Mouse (Mus musculus) liver, embryonic 13.5 days (tissue): ENCODE measurements around the gene Naa30. TPM values are rescaled to one million over a fixed set of nuclear protein-coding genes. Genes with fewer than 3 reads are reported as not detected.

ENCODE experiments used
- ATAC-seq: fragments of 200-750 bp; cut with Nextera tagmentation; 2 replicates; pipeline ENCODE4 v1.8.0; 2017; ENCODE audit warnings: low read depth, mild to moderate bottlenecking, moderate number of reproducible peaks, moderate library complexity
- DNase-seq: peaks from one replicate; pipeline ENCODE4 v3.0.0; 2022
- H3K27ac ChIP-seq: fragments of 300-500 bp; sonication (generic); 2 replicates; pipeline ENCODE4 v1.5.1; 2015; ENCODE audit warnings: moderate library complexity, mild to moderate bottlenecking, inconsistent platforms
- H3K27me3 ChIP-seq: fragments of 300-500 bp; sonication (generic); 2 replicates; pipeline ENCODE4 v1.6.1; 2015; ENCODE audit warnings: mild to moderate bottlenecking, inconsistent platforms
- H3K36me3 ChIP-seq: fragments of 300-500 bp; sonication (generic); 2 replicates; pipeline ENCODE4 v1.6.1; 2015; ENCODE audit warnings: mild to moderate bottlenecking, inconsistent platforms
- H3K4me1 ChIP-seq: fragments of 300-500 bp; sonication (generic); replicated peaks from 2 replicates; pipeline ENCODE4 v1.6.1; 2015; ENCODE audit warnings: inconsistent platforms
- H3K4me2 ChIP-seq: fragments of 300-500 bp; sonication (generic); 2 replicates; pipeline ENCODE4 v1.6.1; 2015; ENCODE audit warnings: inconsistent platforms, mild to moderate bottlenecking, moderate library complexity
- H3K4me3 ChIP-seq: fragments of 300-500 bp; sonication (generic); replicated peaks from 2 replicates; pipeline ENCODE4 v1.5.1; 2015; ENCODE audit warnings: mild to moderate bottlenecking, inconsistent platforms
- H3K9ac ChIP-seq: fragments of 300-500 bp; sonication (generic); 2 replicates; pipeline ENCODE4 v1.6.1; 2015; ENCODE audit warnings: mild to moderate bottlenecking, inconsistent platforms
- H3K9me3 ChIP-seq: fragments of 300-500 bp; sonication (generic); replicated peaks from 2 replicates; pipeline ENCODE4 v1.6.1; 2016; ENCODE audit warnings: inconsistent platforms
- WGBS: fragments of 180-500 bp; shearing (Covaris S2); methylation state at CpG from one replicate; pipeline ENCODE4 v1.1.7; 2015; ENCODE audit not compliant: insufficient replicate concordance; 5-methylcytosine and 5-hydroxymethylcytosine counted together
- polyA plus RNA-seq: library from polyadenylated mRNA; unstranded; fragments of >200 nt; fragmentation: Nextera tagmentation; extraction: Ambion mirVana; gene quantifications from 2 replicates; pipeline ENCODE4 v1.2.1, GENCODE M21; 2015

Naa30 gene
- 4.0 and 6.1 TPM in 2 replicates for polyA plus RNA-seq

DNA sequence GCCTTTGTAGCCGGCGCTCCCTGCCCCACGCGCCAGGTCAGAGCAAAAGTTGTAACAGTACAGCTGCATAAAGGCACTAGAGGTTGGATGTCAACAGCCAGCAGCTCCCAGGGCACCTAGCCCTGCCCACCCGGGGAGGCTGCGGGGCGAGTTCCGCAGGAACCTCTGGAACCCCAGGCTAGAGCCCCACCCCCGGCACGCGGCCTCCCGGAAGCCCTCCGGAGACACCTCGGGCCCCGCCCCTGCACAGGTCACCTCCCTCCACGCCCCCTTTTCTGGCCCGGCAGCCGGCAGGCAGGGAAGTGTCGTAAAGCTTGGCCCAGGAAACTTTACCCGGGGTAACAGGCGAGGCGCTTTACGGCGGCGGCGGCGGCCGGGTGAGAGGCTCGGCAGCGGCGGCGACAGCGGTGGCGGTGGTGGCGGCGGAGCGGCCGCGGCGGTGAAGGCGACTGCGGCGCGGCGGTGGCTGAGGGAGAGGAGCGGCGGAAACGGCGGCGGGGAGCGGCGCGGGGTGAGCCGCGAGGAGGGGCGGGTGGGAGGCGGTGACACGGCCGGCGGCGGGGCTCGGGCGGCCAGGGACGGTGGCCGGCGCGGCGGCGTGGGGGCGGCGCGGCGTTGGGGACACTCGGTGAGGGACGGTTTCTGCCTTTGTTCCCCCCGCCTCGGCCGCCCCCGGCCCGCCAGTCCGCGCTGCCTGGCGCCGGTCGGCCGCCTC is at the start of gene Naa30:
Naa30 (plus strand) TSS at position 360 of the 715 bp plus-strand sequence.
- no peaks in the 10 kb centered on the region for H3K27me3 ChIP-seq
- peak; percentile 97 for ATAC-seq
- 1% methylated on average over 70 of the region's 86 CpGs for WGBS

DNA sequence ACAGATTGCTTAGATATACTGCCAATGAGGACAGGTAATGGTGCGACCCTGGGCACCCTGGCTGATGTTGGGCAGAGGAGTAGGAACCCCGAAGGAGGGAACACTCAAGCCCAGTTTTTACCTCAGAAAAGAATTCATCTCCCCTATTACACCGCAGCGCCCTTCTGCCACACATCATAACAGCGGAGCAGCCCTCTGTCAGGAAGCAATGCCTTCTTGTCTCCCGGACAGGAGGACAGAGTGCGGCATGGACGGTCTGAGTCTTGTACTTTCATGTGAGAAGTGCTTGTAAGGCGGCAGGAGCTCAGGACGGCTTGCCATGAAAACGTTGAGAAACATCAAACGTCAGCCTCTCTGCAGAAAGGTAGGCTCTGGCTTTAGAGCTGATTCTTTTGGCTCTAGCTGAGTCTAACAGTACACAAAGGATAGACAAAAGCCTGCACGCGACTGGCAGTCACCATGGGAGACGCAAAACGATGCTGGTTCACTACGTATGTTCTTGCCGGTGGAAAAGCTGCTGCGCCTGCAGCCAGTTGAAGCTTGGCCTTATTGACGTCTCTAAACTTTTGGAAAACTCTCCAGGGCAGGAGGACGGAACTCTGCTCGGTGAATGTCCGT is 44.8 kb upstream of the Naa30 start:
- Histone ChIP-seq H3K27ac (no peak overlapping the region), H3K4me3 (no peak overlapping the region), H3K36me3 (no peaks in the 10 kb centered on the region), H3K9ac (no peak overlapping the region), H3K27me3 (no peaks in the 10 kb centered on the region), H3K9me3 (no peaks in the 10 kb centered on the region), H3K4me2 (no peak overlapping the region), H3K4me1 (no peaks in the 10 kb centered on the region)
- WGBS, result 76% methylated on average over 23 of the region's 23 CpGs
- no peak for ATAC-seq
- no peak for DNase-seq

More for the DNA sequence above, at the start of gene Naa30:
- DNase-seq, result peak; percentile 98
- Histone ChIP-seq H3K9me3 (no peaks in the 10 kb centered on the region), H3K4me2 (peak within 1 kb of the TSS; percentile 96), H3K27ac (peak within 1 kb of the TSS; percentile 83), H3K4me1 (peaks cover 29% of the 10 kb centered on the region), H3K4me3 (peak within 1 kb of the TSS; percentile 96), H3K9ac (peak within 1 kb of the TSS; percentile 94), H3K36me3 (peaks cover 4% of the 10 kb centered on the region; the same call in 1 of the 2 replicates)

DNA sequence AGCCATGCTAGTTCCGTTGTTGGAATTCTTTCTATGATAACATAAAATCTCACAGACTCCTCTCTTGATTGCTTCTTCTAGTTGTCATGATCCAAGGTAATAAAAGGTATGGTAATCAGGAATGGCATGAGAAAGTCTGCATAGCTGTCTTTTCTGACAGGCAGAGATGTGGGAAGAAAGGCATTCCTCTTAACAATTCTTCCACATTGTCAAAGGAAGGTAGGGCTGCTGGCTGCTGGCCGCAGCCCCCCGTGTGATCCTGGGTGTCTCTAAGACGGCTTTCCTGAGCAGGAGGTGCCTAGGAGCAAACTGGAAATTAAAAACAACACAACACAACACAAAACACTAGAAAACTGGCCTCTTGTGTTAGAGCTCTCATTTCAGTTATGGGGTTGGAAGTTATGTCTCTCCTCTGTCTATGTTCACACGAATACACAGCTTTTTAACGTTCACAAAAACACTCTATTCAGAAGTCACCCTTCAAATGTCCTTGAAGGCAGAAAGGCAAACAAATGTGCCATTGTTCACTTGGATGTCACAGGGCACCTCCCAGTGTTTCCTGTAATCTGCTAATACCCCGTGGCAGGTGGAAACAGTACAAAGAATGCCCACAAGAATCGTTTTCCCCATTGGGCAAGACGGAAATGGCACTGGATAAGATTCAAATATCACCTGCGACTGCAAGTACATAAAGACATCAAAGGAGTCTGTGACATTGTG is 43.3 kb upstream of the Naa30 start:
- Histone ChIP-seq H3K4me1 (no peaks in the 10 kb centered on the region), H3K4me2 (no peak overlapping the region), H3K4me3 (no peak overlapping the region), H3K36me3 (no peaks in the 10 kb centered on the region), H3K9me3 (no peaks in the 10 kb centered on the region), H3K27me3 (no peaks in the 10 kb centered on the region), H3K9ac (no peak overlapping the region), H3K27ac (no peak overlapping the region)
- no peak for ATAC-seq
- no peak for DNase-seq
- WGBS, result 65% methylated on average over 10 of the region's 10 CpGs

DNA sequence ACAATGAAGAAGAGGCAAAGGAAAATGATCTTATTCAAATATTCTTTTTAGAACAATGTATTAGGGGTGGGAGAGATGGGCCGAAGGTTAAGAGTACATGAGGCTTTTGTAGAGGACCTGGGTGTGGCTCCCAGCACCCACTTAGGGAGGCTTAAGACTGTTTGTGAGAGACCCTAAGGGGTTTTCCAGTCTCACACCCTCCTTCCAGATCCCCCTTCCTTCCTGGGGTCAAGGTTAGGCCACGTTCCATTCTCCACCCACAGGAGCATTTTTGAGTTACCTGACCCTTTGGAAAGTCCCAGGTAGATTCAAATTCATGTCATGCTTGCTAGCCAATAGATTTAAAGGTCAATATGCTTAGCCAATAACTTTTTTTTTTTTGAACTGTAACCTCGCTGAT is 39.6 kb upstream of the Naa30 start:
- Histone ChIP-seq H3K27me3 (no peaks in the 10 kb centered on the region), H3K27ac (no peak overlapping the region), H3K4me2 (no peak overlapping the region), H3K9me3 (no peaks in the 10 kb centered on the region), H3K9ac (no peak overlapping the region), H3K4me3 (no peak overlapping the region), H3K36me3 (no peaks in the 10 kb centered on the region), H3K4me1 (no peaks in the 10 kb centered on the region)
- WGBS, result 60% methylated on average over 3 of the region's 3 CpGs
- DNase-seq (no peak), ATAC-seq (no peak)

DNA sequence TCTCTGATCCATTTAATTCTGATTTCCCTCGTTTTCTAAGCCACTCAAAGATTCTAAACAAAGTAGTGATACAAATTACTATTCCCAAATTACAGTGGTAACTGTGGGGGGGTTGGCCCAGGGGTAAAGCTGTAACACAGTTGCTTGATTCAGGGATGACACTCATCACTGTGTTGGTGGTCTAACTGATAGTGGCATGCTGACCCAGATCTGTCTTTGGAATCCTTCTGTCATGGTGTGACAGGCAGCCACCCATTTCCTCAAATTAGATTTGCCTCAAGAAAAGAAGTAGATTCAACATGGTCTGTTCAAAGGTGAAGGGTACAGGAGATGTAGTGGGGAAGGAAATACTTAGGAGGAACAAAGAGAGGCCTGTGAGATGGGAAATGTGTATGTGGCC is 33.9 kb upstream of the Naa30 start:
- 39% methylated on average over 1 of the region's 1 CpGs for WGBS
- no peaks in the 10 kb centered on the region for H3K27me3 ChIP-seq
- H3K9ac ChIP-seq, result no peak overlapping the region
- H3K9me3 ChIP-seq, result no peaks in the 10 kb centered on the region
- H3K4me1 ChIP-seq, result no peaks in the 10 kb centered on the region
- H3K27ac ChIP-seq, result no peak overlapping the region
- ATAC-seq, result no peak
- H3K4me2 ChIP-seq, result no peak overlapping the region
- no peak for DNase-seq
- H3K4me3 ChIP-seq, result no peak overlapping the region
- no peaks in the 10 kb centered on the region for H3K36me3 ChIP-seq

DNA sequence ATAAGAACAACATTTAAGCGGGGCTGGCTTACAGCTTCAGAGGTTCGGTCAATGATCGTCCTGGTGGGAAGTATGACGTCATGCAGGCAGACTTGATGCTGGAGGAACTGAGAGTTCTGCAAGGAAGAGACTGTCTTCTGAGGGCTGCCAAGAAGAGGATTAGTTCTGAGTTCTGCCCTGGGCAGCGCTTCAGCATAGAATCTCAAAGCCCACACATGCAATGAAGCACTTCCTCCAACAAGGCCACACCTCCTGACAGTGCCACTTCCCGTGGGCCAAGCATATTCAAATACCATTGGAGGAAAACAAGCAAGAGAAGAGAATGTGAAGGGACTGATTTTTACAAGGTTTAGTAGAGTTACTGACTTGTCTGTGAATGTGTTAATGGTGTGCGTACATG is 31.3 kb upstream of the Naa30 start:
- H3K9ac ChIP-seq, result no peak overlapping the region
- ATAC-seq, result no peak
- no peak for DNase-seq
- no peaks in the 10 kb centered on the region for H3K4me1 ChIP-seq
- H3K27me3 ChIP-seq, result no peaks in the 10 kb centered on the region
- H3K36me3 ChIP-seq, result no peaks in the 10 kb centered on the region
- H3K9me3 ChIP-seq, result no peaks in the 10 kb centered on the region
- no peak overlapping the region for H3K27ac ChIP-seq
- H3K4me3 ChIP-seq, result no peak overlapping the region
- H3K4me2 ChIP-seq, result no peak overlapping the region
- 67% methylated on average over 7 of the region's 7 CpGs for WGBS

DNA sequence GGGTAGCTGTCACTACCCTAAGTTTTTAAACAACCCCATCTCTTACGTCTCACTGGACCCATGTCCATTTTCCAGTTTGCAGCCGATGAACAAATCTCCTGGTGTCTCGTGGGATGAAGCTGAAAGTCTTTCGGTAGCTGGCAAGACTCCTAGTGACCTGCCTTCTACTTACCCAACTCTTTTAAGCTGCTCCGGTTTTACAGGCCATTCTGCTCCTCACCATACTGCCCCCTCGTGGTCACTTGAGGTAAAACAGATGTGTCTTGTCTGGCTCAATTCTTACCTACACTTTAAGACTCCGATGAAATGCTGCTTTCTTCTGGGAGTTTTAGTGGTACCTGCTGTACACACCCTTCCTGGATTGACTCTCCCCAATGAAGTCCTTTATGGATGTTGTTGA is 18.2 kb upstream of the Naa30 start:
- DNase-seq (peak; percentile 11), ATAC-seq (no peak)
- H3K4me1 ChIP-seq, result no peaks in the 10 kb centered on the region
- no peaks in the 10 kb centered on the region for H3K36me3 ChIP-seq
- no peak overlapping the region for H3K27ac ChIP-seq
- H3K9me3 ChIP-seq, result no peaks in the 10 kb centered on the region
- H3K9ac ChIP-seq, result no peak overlapping the region
- H3K4me2 ChIP-seq, result no peak overlapping the region
- no peaks in the 10 kb centered on the region for H3K27me3 ChIP-seq
- no peak overlapping the region for H3K4me3 ChIP-seq
- WGBS, result 30% methylated on average over 7 of the region's 7 CpGs

DNA sequence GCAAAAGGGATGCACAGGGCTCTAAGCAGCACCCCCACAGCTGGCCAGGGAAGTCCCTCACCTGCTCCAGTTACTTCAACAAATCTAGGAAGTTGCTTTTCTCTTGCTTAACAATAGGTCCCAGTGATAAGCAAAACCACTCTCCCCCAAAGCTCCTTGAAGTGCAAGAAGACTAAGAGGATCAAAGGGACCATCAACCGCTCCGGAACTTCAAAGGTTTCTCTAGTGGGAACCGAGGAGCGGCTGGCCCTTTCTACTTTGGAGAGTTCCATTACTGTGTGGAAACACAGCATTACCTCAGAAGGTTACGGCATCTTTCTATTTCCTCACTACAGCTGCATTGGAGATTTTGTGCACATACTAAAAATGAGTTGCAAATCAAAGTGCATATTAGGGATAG is 16.5 kb upstream of the Naa30 start:
- Histone ChIP-seq H3K36me3 (no peaks in the 10 kb centered on the region), H3K4me2 (no peak overlapping the region), H3K27ac (no peak overlapping the region), H3K4me3 (no peak overlapping the region), H3K27me3 (no peaks in the 10 kb centered on the region), H3K9me3 (no peaks in the 10 kb centered on the region), H3K9ac (no peak overlapping the region), H3K4me1 (no peaks in the 10 kb centered on the region)
- WGBS, result 41% methylated on average over 5 of the region's 5 CpGs
- DNase-seq, result no peak
- no peak for ATAC-seq

DNA sequence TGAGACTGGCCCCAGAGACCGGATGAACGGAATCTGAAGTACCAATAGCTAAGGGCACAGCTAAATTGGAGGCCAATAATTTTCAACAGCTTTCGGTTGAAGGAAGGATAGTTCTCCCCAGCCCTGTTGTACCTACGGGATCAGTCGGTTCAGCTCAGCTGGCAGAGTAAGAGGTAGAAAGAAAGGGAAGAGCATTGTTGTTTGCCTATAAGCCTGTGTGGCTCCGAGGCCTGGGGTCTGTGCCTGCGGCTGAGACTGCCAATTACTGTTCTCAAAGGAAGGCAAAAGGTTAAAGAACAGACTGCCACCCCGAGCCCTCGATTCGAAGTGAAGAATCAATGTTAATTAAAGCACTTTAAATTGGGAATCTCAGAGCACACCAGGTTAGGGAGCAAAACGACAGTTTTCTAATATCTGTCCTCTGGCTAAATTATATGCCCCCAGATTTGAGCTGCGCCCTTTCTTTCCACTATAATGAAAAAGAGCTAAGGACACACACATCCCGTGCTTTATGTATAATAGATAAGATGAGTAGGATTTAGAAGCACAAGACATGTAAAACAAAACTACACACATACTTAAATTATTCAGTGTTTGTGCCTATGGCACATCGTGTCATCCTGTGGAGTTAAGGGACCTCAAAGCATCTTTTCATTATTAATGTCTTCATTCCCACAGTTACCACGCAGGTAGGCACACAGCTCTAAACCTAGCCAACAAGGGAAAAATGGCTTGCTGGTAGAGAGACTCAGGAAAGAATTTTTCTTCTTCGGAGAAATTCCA is 13.7 kb upstream of the Naa30 start:
- no peaks in the 10 kb centered on the region for H3K4me1 ChIP-seq
- no peaks in the 10 kb centered on the region for H3K36me3 ChIP-seq
- H3K27ac ChIP-seq, result no peak overlapping the region
- no peak overlapping the region for H3K4me3 ChIP-seq
- ATAC-seq, result no peak
- H3K9me3 ChIP-seq, result no peaks in the 10 kb centered on the region
- H3K9ac ChIP-seq, result no peak overlapping the region
- H3K4me2 ChIP-seq, result no peak overlapping the region
- whole genome bisulfite sequencing, result 61% methylated on average over 16 of the region's 16 CpGs
- no peaks in the 10 kb centered on the region for H3K27me3 ChIP-seq
- DNase-seq, result no peak

DNA sequence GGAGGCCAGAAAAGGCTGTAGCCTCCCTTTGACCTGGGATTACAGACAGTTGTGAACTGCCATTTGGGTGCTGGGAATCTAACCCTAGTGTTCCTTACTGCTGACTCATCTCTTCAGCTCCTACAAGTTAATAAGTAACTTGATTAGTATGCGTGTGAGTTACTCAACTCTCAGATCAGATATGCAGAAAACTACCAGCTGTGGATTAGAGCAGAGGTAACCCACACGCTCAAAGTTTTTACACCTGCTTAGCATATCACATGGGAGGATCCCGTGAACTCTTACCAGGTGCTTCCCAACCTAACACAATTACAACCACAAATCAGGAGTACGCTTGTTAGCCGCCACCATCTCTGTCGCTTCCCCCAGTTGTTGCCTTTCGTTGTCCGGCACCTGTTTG is 740 bp upstream of the Naa30 start:
- peak; percentile 7; the same call in 1 of the 2 replicates for ATAC-seq

DNA sequence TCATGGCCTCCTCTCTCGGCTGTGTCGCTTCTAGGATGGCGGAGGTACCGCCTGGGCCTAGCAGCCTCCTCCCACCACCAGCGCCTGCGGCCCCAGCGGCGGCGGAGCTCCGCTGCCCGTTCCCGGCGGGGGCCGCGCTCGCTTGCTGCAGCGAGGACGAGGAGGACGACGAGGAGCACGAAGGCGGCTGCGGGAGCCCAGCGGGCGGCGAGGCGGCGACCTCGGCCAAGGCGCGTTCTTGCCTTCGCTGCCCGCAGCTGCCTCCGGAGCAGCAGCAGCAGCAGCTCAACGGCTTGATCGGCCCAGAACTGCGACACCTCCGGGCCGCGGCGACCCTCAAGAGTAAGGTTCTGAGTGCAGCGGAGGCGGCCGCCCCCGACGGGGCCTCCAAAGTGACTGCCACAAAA is 559 bp downstream of the Naa30 start:
- no peaks in the 10 kb centered on the region for H3K9me3 ChIP-seq
- peak overlapping the region; percentile 94 for H3K9ac ChIP-seq
- peaks cover 4% of the 10 kb centered on the region; the same call in 1 of the 2 replicates for H3K36me3 ChIP-seq
- H3K27me3 ChIP-seq, result no peaks in the 10 kb centered on the region
- under 1% methylated on average over 46 of the region's 46 CpGs for WGBS
- DNase-seq (peak; percentile 43), ATAC-seq (peak; percentile 61)
- peak overlapping the region; percentile 96 for H3K4me2 ChIP-seq
- H3K4me3 ChIP-seq, result peak overlapping the region; percentile 96
- H3K4me1 ChIP-seq, result peaks cover 29% of the 10 kb centered on the region
- peak overlapping the region; percentile 83 for H3K27ac ChIP-seq

More for the DNA sequence above, 740 bp upstream of the Naa30 start:
- H3K9ac ChIP-seq, result peak overlapping the region; percentile 94
- peaks cover 29% of the 10 kb centered on the region for H3K4me1 ChIP-seq
- H3K36me3 ChIP-seq, result peaks cover 4% of the 10 kb centered on the region; the same call in 1 of the 2 replicates
- H3K4me3 ChIP-seq, result peak overlapping the region; percentile 96
- no peaks in the 10 kb centered on the region for H3K27me3 ChIP-seq
- no peak for DNase-seq
- H3K27ac ChIP-seq, result peak overlapping the region; percentile 77
- no peaks in the 10 kb centered on the region for H3K9me3 ChIP-seq
- peak overlapping the region; percentile 96 for H3K4me2 ChIP-seq
- 25% methylated on average over 8 of the region's 8 CpGs for WGBS
